Mouse (Mus musculus) testis, postnatal 10 days (tissue): ENCODE results near the gene Lpar3.

ENCODE experiments used
- DNase-seq: peaks from one replicate; pipeline ENCODE4 v3.0.0; 2021; ENCODE audit warnings: low spot score

The Lpar3 gene

DNA sequence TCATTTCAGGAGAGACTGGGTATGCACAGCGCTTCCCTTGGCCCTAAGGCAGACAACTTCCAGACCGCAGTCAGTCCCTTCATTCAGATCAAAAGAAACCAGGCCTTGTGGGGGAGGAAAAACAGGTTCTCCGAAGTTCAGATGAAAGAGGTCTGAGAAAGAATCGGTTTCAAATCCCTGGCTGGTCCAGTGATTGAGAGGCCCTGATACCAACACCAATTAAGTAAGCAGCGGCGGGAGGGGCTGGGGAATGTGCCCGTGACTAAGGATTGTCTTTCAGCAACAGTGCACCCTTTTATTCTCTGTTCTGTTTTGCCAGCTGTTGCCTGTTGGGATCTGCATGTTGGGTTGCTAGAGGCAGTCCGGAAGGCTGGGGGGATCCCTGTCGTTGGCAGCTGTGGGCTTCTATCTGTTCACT, 90.4 kb downstream of the Lpar3 start:
- DNase-seq, result no peak

DNA sequence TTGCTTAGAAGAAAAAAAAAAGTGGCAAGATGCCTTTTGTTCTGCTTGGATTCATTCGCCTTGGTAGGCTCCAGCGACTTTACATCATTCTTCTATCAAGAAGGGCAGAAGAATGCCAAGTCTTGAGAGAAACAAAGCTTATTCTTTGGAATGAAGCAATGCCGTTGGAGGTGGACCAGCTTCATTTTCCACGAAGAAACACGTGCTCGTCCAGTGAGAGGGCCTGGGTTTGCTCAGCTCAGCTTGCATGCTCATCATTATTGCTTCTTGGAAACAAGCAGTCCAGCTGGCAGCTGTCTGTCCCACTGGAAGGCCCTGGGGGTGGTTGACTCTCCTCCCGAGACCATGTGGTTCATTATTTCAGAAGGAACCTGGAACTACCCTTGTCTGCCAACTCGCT, 94.7 kb downstream of the Lpar3 start:
- DNase-seq, result no peak

DNA sequence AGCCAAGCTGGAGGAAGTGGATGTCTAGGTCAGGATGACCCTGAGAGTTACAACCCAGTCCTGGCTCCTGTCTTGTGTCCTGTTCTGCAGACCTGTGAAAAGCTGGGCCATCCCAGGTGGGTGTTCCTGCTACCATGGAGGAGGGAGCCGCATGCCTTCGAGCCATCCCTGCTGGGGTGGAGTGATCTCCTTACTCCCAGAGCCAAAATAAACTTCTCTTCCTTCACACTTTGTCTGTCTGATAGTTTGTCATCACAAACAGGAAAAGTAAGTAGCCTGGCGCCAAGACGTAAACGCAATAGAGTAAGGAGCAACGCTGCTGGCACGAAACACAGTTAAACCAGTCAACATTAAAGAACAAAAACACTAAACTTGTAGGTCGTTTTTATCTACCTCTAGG, 95.5 kb downstream of the Lpar3 start:
- peak; percentile 12 for DNase-seq

DNA sequence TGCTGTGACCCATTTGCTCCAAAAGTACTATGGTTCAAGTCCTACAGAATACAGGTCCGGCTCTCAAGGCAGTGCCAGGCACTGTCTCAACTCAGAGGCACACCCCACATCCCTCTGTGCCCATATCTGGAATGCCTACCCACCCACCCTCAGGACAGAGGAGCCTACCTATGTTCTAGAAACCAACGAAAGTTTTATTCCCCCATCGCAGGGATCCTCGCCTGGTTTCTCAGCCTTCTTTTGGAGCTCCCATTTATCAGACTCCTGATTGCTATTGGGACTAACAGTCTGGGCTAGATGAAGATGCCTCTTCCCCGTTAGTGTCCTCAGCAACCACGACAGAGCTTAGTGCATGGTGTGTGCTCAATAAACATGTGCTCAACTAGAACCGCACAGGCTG, 96.6 kb downstream of the Lpar3 start:
- DNase-seq, result peak; percentile 13

DNA sequence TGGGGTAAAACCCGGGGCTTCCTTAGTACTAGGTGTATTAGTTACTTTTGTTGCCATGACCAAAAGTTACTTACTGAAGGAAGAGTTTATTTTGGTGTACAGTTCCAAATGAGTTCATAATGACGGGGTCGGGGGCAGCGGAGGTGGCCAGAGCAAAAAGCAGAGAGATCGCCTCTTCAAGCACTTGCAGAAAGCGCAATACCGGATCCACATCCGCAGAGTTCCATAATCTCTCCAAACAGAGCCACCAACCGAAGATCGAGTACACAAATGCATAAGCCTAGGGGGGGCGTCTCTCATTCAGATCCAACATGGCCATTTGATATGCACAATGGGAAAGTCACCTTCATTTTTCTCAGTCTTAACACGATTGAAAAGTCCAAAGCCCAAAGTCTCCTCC, 97.1 kb downstream of the Lpar3 start:
- DNase-seq, result peak; percentile 22

DNA sequence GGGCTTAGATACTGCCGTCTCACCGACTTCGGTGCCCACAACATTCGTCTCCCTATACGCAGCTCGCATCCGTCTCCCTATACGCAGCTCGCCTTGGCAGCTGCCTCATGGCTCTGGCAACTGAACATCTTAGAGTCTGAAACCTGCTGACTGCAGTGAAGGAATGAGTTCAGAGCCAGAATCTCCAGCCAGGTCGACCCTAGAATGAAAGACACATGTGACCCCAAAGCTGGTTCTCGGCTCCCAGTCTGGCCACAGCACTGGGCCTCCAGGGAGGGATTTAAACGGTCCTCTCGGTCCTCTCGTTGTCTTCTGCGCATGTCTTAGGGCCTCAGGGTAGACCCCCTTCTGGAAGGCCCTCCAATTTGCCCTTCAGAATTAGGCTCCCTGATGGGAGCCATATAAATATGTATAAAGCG, 97.8 kb downstream of the Lpar3 start:
- peak; percentile 24 for DNase-seq

DNA sequence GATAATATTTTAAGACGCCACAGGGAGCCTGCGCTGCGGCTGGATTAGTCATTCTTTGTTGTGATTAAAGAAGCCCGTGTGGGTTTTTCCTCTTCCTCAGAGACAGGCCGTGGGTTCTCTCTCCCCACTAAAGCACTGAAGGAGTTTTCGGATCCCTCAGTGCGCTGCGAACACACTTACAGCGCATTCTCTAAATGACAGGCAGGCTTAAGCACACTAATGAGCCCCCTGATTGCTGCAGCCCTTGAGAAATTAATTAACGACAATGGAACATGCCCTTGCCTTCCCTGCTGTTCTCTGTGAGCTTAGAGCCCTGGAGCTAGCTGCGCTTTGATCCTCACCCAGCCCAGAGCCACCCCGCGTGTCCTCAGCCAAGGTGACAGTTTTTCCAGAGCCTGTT, 98.2 kb downstream of the Lpar3 start:
- DNase-seq, result peak; percentile 19

DNA sequence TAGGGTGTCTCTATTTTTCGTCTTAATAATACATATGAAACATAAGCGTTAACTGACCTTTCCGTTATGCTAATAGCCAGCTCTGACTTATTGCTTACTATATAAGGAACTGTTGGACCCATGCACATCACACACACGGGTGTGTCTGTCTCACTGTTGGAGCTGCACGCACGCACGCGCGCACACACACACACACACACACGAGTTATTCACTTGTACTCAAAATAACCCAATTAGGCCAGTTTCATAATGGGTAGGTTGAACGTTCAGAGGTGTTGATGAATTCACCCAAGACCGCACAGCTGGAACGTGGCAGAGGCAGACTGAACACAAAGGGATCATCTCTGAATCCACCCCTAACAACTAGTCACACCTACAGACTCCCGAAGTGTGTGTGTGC, 98.7 kb downstream of the Lpar3 start:
- DNase-seq, result no peak

DNA sequence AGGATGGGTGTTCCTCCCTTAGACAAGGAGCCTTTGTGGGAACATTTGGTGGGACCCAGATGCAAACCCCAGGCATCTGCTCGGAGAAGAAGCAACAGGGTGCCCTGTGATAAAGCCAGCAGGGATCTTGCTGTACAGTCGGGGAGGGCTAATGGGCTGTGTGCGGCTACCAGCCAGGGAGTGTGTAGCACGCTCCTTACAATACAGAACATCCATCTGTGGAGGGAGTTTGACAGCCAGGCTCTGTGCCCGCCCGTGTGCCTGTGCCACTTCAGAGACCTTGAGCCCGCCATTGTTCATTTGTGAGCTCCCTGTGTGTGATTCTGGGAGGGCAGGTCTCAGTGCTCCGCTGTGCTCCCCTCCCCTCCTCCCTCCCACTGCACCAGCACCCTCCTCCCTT, 104.2 kb downstream of the Lpar3 start:
- peak; percentile 49 for DNase-seq

DNA sequence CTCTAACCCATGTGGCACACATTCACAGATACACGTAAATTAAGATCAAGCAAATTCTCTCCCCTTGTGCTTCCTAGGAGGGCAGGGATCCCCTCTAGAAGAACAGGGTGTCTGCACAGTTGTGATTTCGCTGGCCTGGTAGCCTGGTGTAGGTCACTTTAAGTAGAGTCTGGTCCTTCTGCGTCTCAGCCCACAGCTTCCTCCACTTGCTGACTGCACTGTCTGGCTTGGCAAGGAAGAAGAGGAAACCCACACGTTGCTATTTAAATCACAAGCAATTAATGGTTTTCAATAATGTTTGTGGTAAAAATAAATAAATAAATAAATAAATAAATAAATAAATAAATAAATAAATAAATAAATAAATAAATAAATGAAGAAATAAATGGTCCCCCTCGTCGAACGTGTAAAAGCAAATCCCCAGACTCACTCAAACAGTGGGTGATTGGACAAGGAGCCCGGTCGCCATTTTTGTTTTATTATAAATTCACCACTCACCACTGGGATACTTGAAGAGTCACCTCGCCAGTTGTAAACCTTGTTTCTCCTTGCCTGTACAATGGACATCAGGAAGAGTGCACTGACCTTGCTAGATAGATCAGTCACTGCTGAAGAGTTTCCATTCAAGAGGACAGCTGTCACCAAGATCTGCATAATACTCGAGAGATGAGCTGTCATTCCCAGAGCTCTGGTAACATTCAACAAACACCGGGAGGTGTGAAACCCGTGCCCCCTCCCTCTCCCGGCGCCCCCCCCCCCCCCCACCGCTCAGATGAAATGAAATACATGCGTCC, 106.2 kb downstream of the Lpar3 start:
- no peak for DNase-seq

DNA sequence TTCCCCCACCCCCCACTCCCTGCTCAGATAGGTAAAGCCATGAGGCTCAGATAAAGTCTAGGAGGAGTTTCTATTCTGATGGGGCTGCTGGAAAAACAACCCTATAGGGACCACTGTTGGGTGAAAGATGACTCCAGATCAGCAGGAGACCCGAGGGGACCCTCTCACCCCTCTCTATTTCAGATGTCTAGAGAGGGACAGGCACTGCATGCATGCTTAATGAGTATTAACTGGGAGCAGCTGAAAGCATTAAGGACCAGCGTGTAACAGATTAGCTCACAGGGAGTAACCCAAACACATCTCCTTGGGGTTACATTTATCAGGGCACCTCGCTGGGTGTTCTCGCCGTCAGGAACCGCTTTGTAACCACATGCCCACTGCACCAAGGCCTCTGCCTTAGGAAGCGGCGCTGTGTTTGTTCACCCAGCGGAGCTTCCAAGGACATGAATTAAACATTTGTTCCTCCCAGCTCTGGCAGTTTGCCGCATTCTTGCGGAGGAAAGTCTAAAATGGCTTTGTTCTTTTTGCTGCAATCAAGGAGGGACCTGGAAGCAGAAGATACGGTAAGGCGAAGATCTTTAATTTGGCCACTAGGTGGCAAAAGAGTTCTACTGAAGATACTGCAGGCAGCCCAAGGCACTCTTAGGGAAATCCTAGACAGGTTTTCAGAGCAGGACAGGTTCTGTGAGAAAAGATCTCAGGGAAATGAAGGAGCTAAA, 106.9 kb downstream of the Lpar3 start:
- DNase-seq, result peak; percentile 89

DNA sequence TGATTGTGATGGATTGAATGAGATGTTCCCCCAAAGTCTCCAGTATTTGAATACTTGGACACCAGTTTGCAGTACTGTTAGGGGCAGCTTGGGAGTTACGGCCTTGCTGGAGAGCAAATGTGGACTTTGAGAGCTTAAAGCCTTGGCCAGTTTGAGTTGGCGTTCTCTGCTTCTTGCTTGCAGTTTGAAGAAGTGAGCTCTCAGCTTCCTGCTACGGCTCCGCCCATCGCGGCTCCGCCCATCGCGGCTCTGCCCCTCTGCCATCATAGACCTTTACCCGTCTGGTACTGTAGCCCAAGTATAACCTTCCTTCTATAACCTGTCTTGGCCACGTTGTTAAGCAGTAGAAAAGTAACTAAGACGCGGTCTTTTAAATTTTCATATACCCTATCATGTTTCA, 108.0 kb downstream of the Lpar3 start:
- DNase-seq, result no peak

DNA sequence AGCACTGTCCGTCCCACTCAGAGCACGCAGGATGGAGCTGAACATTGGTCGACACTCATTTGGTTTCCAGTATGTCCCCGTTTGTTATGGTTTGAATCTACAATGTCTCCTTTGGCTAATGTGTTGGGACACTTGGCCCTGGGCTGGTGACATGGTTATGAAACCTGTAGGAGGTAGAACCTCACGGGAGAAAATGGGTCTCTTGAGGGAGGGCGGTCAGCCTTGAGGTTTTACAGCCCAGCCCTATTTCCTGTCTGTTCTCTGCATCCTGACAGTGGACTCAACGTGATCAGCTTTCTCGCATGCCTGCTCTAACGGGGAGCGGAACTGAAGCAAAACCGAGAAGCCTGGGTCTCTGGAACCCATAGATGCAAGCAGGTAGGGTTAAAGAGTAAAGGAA, 111.1 kb downstream of the Lpar3 start:
- DNase-seq, result no peak

DNA sequence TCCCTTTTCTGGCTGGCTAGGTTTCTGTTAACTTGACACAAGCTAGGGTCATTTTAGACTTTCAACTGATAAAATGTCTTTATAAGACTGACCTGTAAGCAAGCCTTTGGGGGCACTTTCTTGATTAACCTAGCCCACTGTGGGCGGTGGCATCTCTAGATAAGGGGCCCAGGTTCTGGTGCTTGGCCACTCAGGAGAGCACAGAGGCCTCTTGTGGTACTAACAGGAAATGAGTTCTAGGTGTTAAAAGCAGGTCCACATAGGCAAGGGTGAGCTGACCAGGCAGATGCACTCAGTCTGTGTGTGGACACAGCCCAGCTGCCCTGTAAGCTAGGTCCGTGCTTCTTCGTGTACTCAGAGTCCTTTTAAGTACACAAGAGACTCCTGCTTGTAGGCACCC, 112.5 kb downstream of the Lpar3 start:
- no peak for DNase-seq

DNA sequence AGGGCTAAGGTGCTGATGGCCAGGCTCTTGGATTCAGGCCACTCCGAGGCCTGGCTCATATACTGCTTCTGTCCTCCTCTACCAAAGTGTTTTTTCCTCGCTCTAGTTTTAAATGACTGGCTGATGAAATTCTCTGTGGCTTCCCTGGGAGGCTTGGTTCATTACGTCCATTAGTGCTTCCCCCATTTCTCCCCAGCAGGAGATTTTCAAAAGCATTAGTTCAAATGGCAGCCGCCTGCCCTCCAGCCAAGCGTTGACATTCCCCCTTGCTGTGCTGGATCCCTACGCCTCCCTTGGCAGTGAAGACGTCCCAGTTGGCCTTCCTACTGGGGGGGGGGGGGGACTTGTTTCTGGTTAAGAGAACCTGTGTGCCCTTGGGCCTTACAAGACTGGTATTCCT, 113.3 kb downstream of the Lpar3 start:
- no peak for DNase-seq
